Mouse (Mus musculus): ENCODE data around the gene Ripply3. TPM values are rescaled to one million over a fixed set of nuclear protein-coding genes. Genes with fewer than 3 reads are reported as not detected.
A peak's percentile ranks its signal among the peaks of the same experiment; 100 is the strongest.

The Ripply3 gene
- polyA plus RNA-seq, 1 experiment from 2014 or later = 2.8 TPM

- peak overlapping the region; percentile 11 for H3K4me3 ChIP-seq
- 8% methylated on average over 30 of the region's 30 CpGs for WGBS
- peak; percentile 63; the same call in 1 of the 2 replicates for ATAC-seq
- H3K27ac ChIP-seq = no peak overlapping the region
- peaks cover 6% of the 10 kb centered on the region for H3K27me3 ChIP-seq
- H3K4me2 ChIP-seq = peak overlapping the region; percentile 48
- H3K36me3 ChIP-seq (ENCODE audit: poor library complexity, severe bottlenecking) = 0 out of 2 replicates have a peak, but pooled peaks cover 4% of the 10 kb centered on the region
- H3K4me1 ChIP-seq = peaks cover 17% of the 10 kb centered on the region
- peaks cover 7% of the 10 kb centered on the region for H3K9me3 ChIP-seq (replicated peaks)
- H3K9ac ChIP-seq = peak overlapping the region; percentile 37
Observed at GRCm38 (mm10) chr16:94302274-94303202, 25.7 kb upstream of the Ripply3 start.

GRCm38 (mm10) chr16:94303203-94303535, 25.1 kb upstream of the Ripply3 start:
- WGBS = 29% methylated on average over 6 of the region's 6 CpGs
- H3K4me2 ChIP-seq = peak overlapping the region; percentile 48
- H3K4me1 ChIP-seq = peaks cover 23% of the 10 kb centered on the region
- H3K27me3 ChIP-seq = peaks cover 6% of the 10 kb centered on the region
- 0 out of 2 replicates have a peak, but pooled peaks cover 4% of the 10 kb centered on the region for H3K36me3 ChIP-seq (ENCODE audit: poor library complexity, severe bottlenecking)
- H3K9me3 ChIP-seq (replicated peaks) = peaks cover 7% of the 10 kb centered on the region
- no peak overlapping the region for H3K27ac ChIP-seq
- ATAC-seq = no peak
- peak overlapping the region; percentile 11 for H3K4me3 ChIP-seq
- H3K9ac ChIP-seq = peak overlapping the region; percentile 37

GRCm38 (mm10) chr16:94307526-94307925, 20.7 kb upstream of the Ripply3 start:
- H3K36me3 ChIP-seq (ENCODE audit: poor library complexity, severe bottlenecking) = 0 out of 2 replicates have a peak, but pooled peaks cover 4% of the 10 kb centered on the region
- peak overlapping the region; percentile 19; the same call in 1 of the 2 replicates for H3K27ac ChIP-seq
- H3K4me2 ChIP-seq = 0 out of 2 replicates have a peak overlapping the region, but pooled peaks have one; percentile 4
- H3K9ac ChIP-seq = peak overlapping the region; percentile 12; the same call in 1 of the 2 replicates
- peaks cover 7% of the 10 kb centered on the region for H3K9me3 ChIP-seq (replicated peaks)
- H3K27me3 ChIP-seq = no peaks in the 10 kb centered on the region
- H3K4me3 ChIP-seq = no peak overlapping the region
- peaks cover 28% of the 10 kb centered on the region for H3K4me1 ChIP-seq
- ATAC-seq = no peak
- 59% methylated on average over 6 of the region's 6 CpGs for WGBS

GRCm38 (mm10) chr16:94307942-94308341, 20.3 kb upstream of the Ripply3 start:
- H3K27ac ChIP-seq = peak overlapping the region; percentile 19; the same call in 1 of the 2 replicates
- no peaks in the 10 kb centered on the region for H3K27me3 ChIP-seq
- H3K36me3 ChIP-seq (ENCODE audit: poor library complexity, severe bottlenecking) = 0 out of 2 replicates have a peak, but pooled peaks cover 4% of the 10 kb centered on the region
- peaks cover 24% of the 10 kb centered on the region for H3K4me1 ChIP-seq
- no peak overlapping the region for H3K4me3 ChIP-seq
- peak overlapping the region; percentile 12; the same call in 1 of the 2 replicates for H3K9ac ChIP-seq
- H3K4me2 ChIP-seq = 0 out of 2 replicates have a peak overlapping the region, but pooled peaks have one; percentile 4
- ATAC-seq = no peak
- WGBS = 50% methylated on average over 6 of the region's 6 CpGs
- H3K9me3 ChIP-seq (replicated peaks) = peaks cover 7% of the 10 kb centered on the region

- H3K27me3 ChIP-seq = no peaks in the 10 kb centered on the region
- peaks cover 7% of the 10 kb centered on the region for H3K9me3 ChIP-seq (replicated peaks)
- ATAC-seq = no peak
- no peak overlapping the region for H3K4me3 ChIP-seq
- H3K4me2 ChIP-seq = no peak overlapping the region
- H3K9ac ChIP-seq = no peak overlapping the region
- H3K4me1 ChIP-seq = peaks cover 26% of the 10 kb centered on the region
- 0 out of 2 replicates have a peak, but pooled peaks cover 4% of the 10 kb centered on the region for H3K36me3 ChIP-seq (ENCODE audit: poor library complexity, severe bottlenecking)
- WGBS = 94% methylated on average over 4 of the region's 4 CpGs
- no peak overlapping the region for H3K27ac ChIP-seq
Observed at GRCm38 (mm10) chr16:94309025-94309424, 19.2 kb upstream of the Ripply3 start.

- Histone ChIP-seq H3K9ac (0 out of 2 replicates have a peak overlapping the region, but pooled peaks have one; percentile 39), H3K36me3 (ENCODE audit: poor library complexity, severe bottlenecking) (no peaks in the 10 kb centered on the region), H3K4me1 (peaks cover 32% of the 10 kb centered on the region), H3K27me3 (no peaks in the 10 kb centered on the region), H3K9me3 (replicated peaks) (no peaks in the 10 kb centered on the region), H3K4me3 (0 out of 2 replicates have a peak overlapping the region, but pooled peaks have one; percentile 59), H3K27ac (peak overlapping the region; percentile 32; the same call in 1 of the 2 replicates), H3K4me2 (peak overlapping the region; percentile 62)
- ATAC-seq = no peak
- WGBS = 77% methylated on average over 1 of the region's 1 CpGs
Observed at GRCm38 (mm10) chr16:94311416-94311815, 16.8 kb upstream of the Ripply3 start.

GRCm38 (mm10) chr16:94311931-94312330, 16.3 kb upstream of the Ripply3 start:
- H3K4me3 ChIP-seq = peak overlapping the region; percentile 59
- H3K4me1 ChIP-seq = peaks cover 32% of the 10 kb centered on the region
- no peaks in the 10 kb centered on the region for H3K36me3 ChIP-seq (ENCODE audit: poor library complexity, severe bottlenecking)
- H3K27ac ChIP-seq = peak overlapping the region; percentile 99
- no peak for ATAC-seq
- H3K4me2 ChIP-seq = peak overlapping the region; percentile 62
- WGBS = 66% methylated on average over 4 of the region's 4 CpGs
- H3K9me3 ChIP-seq (replicated peaks) = no peaks in the 10 kb centered on the region
- H3K9ac ChIP-seq = peak overlapping the region; percentile 39
- no peaks in the 10 kb centered on the region for H3K27me3 ChIP-seq

- under 1% methylated on average over 20 of the region's 20 CpGs for WGBS
- Histone ChIP-seq H3K9me3 (replicated peaks) (no peaks in the 10 kb centered on the region), H3K4me3 (peak overlapping the region; percentile 59), H3K4me2 (peak overlapping the region; percentile 62), H3K36me3 (ENCODE audit: poor library complexity, severe bottlenecking) (no peaks in the 10 kb centered on the region), H3K9ac (peak overlapping the region; percentile 79), H3K27me3 (no peaks in the 10 kb centered on the region), H3K27ac (peak overlapping the region; percentile 99), H3K4me1 (peaks cover 27% of the 10 kb centered on the region)
- peak; percentile 87 for ATAC-seq
Observed at GRCm38 (mm10) chr16:94312663-94313228, 15.5 kb upstream of the Ripply3 start.

- ATAC-seq = peak; percentile 92
- no peaks in the 10 kb centered on the region for H3K9me3 ChIP-seq (replicated peaks)
- peaks cover 22% of the 10 kb centered on the region for H3K4me1 ChIP-seq
- peak within 1 kb of the TSS; percentile 87 for H3K9ac ChIP-seq
- H3K4me2 ChIP-seq = peak within 1 kb of the TSS; percentile 62
- peak within 1 kb of the TSS; percentile 99 for H3K27ac ChIP-seq
- H3K4me3 ChIP-seq = peak within 1 kb of the TSS; percentile 59
- H3K36me3 ChIP-seq (ENCODE audit: poor library complexity, severe bottlenecking) = no peaks in the 10 kb centered on the region
- no peaks in the 10 kb centered on the region for H3K27me3 ChIP-seq
- WGBS = under 1% methylated on average over 64 of the region's 64 CpGs
Observed at GRCm38 (mm10) chr16:94313229-94314030, 14.8 kb upstream of the Ripply3 start, which contains the start of gene Hlcs. Hlcs (minus strand) TSS chr16:94313571.

GRCm38 (mm10) chr16:94314626-94315025, 13.6 kb upstream of the Ripply3 start:
- 93% methylated on average over 5 of the region's 5 CpGs for WGBS
- Histone ChIP-seq H3K4me1 (peaks cover 22% of the 10 kb centered on the region), H3K4me3 (no peak overlapping the region), H3K27me3 (no peaks in the 10 kb centered on the region), H3K36me3 (ENCODE audit: poor library complexity, severe bottlenecking) (no peaks in the 10 kb centered on the region), H3K9ac (no peak overlapping the region), H3K4me2 (no peak overlapping the region), H3K9me3 (replicated peaks) (no peaks in the 10 kb centered on the region), H3K27ac (no peak overlapping the region)
- no peak for ATAC-seq

GRCm38 (mm10) chr16:94315215-94315614, 13.0 kb upstream of the Ripply3 start:
- WGBS = 53% methylated on average over 1 of the region's 1 CpGs
- no peak overlapping the region for H3K9ac ChIP-seq

More at GRCm38 (mm10) chr16:94315215-94315614, 13.0 kb upstream of the Ripply3 start:
- Histone ChIP-seq H3K4me1 (peaks cover 22% of the 10 kb centered on the region), H3K27ac (no peak overlapping the region), H3K4me2 (no peak overlapping the region), H3K36me3 (ENCODE audit: poor library complexity, severe bottlenecking) (no peaks in the 10 kb centered on the region), H3K4me3 (no peak overlapping the region), H3K9me3 (replicated peaks) (no peaks in the 10 kb centered on the region), H3K27me3 (no peaks in the 10 kb centered on the region)
- ATAC-seq = no peak

Measured in forebrain, embryonic 13.5 days (tissue).